Mouse (Mus musculus) testis, adult 2 months (tissue): Measurements from ENCODE around the gene Xrcc1.

Source experiments
- CTCF ChIP-seq: fragments of 200-500 bp; IDR thresholded peaks from 2 replicates; pipeline ENCODE4 v1.5.1; 2012; ENCODE audit warnings: low read depth, mild to moderate bottlenecking, inconsistent platforms, low read length, moderate library complexity; ENCODE audit not compliant: control insufficient read depth, insufficient read depth, insufficient replicate concordance
- POLR2A ChIP-seq: fragments of 200-500 bp; IDR thresholded peaks from 2 replicates; pipeline ENCODE4 v1.6.1; 2012; ENCODE audit warnings: low read depth, mild to moderate bottlenecking, inconsistent platforms, low read length, moderate library complexity; ENCODE audit not compliant: control insufficient read depth

DNA sequence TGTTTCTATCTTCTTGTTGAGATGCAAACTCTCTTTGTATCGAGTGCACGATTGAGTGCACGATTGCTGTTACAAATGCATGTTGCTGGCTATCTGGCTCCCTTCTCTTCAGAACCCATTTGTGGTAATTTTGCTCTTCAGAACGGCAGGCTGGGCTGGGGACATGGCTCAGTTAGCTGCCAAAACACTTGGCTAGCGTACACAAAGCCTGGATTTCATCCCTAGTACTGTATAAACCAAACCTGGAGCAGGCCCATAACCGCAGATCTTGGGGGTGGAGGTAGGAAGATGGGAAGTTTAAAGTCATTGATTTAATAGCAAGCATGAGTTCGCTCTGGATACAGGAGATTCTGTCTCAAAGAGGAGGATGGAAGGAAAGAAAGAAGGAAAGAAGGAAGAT is 59.5 kb downstream of the Xrcc1 start:
- TF ChIP-seq POLR2A, result no peak
- no peak for TF ChIP-seq CTCF
